Mouse (Mus musculus) hindbrain, embryonic 11.5 days (tissue): ENCODE measurements at regions not wholly inside any gene's neighbourhood (a gene's known extent, or its start where the extent isn't known, plus 50 kb on each side); places are given as distances from the start of the nearest gene placed in this dataset.

Experiments
- ATAC-seq: fragments of 200-750 bp; cut with Nextera tagmentation; 2 replicates; pipeline ENCODE4 v1.8.0; 2017; ENCODE audit warnings: mild to moderate bottlenecking, moderate TSS enrichment, moderate library complexity; ENCODE audit not compliant: low FRiP score
- DNase-seq: peaks from one replicate; pipeline ENCODE4 v3.0.0-alpha.2; 2015; ENCODE audit warnings: low spot score
- H3K27ac ChIP-seq: fragments of 300-500 bp; sonication (generic); 2 replicates; pipeline ENCODE4 v1.5.1; 2014; ENCODE audit warnings: mild to moderate bottlenecking, low read depth, low read length
- H3K27me3 ChIP-seq: fragments of 300-500 bp; sonication (generic); 2 replicates; pipeline ENCODE4 v1.6.1; 2014; ENCODE audit warnings: mild to moderate bottlenecking, low read length, moderate library complexity, mixed read lengths; ENCODE audit not compliant: control insufficient read depth, insufficient read depth
- H3K36me3 ChIP-seq: fragments of 300-500 bp; sonication (generic); 2 replicates; pipeline ENCODE4 v1.6.1; 2014; ENCODE audit warnings: mild to moderate bottlenecking, low read length, moderate library complexity, mixed read lengths; ENCODE audit not compliant: control insufficient read depth, insufficient read depth
- H3K4me1 ChIP-seq: fragments of 300-500 bp; sonication (generic); replicated peaks from 2 replicates; pipeline ENCODE4 v1.6.1; 2014; ENCODE audit warnings: low read length, mixed read lengths; ENCODE audit not compliant: control insufficient read depth, insufficient read depth
- H3K4me2 ChIP-seq: fragments of 300-500 bp; sonication (generic); replicated peaks from 2 replicates; pipeline ENCODE4 v1.6.1; 2014; ENCODE audit warnings: mild to moderate bottlenecking, low read depth, low read length
- H3K4me3 ChIP-seq: fragments of 300-500 bp; sonication (generic); 2 replicates; pipeline ENCODE4 v1.5.1; 2014; ENCODE audit warnings: low read depth, low read length
- H3K9ac ChIP-seq: fragments of 300-500 bp; sonication (generic); 2 replicates; pipeline ENCODE4 v1.6.1; 2014; ENCODE audit warnings: low read depth, low read length
- H3K9me3 ChIP-seq: fragments of 300-500 bp; sonication (generic); 2 replicates; pipeline ENCODE4 v1.6.1; 2016; ENCODE audit warnings: low read length; ENCODE audit not compliant: control insufficient read depth
- WGBS: fragments of 180-500 bp; shearing (Covaris S2); extraction: QIAGEN DNeasy Blood & Tissue Kit; methylation state at CpG from one replicate; pipeline ENCODE4 v1.1.7; 2014; 5-methylcytosine and 5-hydroxymethylcytosine counted together

DNA sequence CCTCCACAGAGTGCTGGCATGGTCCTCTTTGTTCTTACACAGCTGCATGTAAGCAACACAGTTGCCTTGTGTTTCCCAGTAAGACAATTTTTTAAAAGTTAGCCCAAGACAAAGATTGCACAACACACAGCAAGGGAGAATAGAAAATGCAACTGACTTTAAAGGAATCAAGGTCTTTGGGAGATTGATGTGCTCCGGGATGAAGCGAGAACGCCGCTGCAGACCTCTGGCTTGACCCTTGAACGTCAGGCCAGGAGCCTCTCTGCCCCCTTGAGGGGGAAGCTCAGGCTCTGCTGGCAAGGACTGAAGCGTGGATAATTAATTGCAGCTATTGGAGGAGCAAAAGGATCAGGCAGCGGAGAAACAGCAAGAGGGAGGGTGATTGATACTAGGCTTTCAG, 336.4 kb downstream of the Tcerg1l start:
- no peak overlapping the region for H3K4me2 ChIP-seq
- H3K36me3 ChIP-seq = no peaks in the 10 kb centered on the region
- DNase-seq (peak; percentile 35), ATAC-seq (no peak)
- WGBS = 11% methylated on average over 7 of the region's 7 CpGs
- no peaks in the 10 kb centered on the region for H3K4me1 ChIP-seq
- H3K27ac ChIP-seq = no peak overlapping the region; the same call in 1 of the 2 replicates
- H3K27me3 ChIP-seq = no peaks in the 10 kb centered on the region
- no peak overlapping the region for H3K9ac ChIP-seq
- no peak overlapping the region for H3K4me3 ChIP-seq
- H3K9me3 ChIP-seq = no peaks in the 10 kb centered on the region

- Histone ChIP-seq H3K4me2 (no peak overlapping the region), H3K27ac (no peak overlapping the region), H3K27me3 (no peaks in the 10 kb centered on the region), H3K4me3 (no peak overlapping the region), H3K9ac (no peak overlapping the region), H3K36me3 (no peaks in the 10 kb centered on the region), H3K9me3 (no peaks in the 10 kb centered on the region), H3K4me1 (no peaks in the 10 kb centered on the region)
- DNase-seq = no peak
- no peak for ATAC-seq
- 78% methylated on average over 4 of the region's 4 CpGs for WGBS
These were observed 330.6 kb downstream of the Tcerg1l start for GRCm38 (mm10) chr7:138066921-138067320.

DNA sequence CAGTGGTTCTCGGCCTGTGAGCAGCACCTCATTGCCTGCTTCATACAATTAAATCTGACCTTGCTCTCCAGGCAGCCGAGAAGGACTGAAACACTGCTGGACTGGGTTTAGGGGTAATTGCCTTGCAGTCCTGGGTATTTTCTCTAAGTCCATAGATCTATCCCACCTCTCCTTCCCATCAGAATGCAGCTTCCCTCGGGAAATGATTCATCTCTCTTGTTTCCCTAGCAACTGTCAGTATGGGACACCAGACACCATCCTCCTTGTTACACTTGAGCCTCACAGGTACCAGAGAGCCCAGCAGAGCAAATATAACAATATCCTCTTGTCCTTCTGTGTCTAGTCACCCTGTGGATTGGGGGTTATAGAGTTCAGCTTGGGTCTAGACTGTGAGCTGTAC, 322.3 kb downstream of the Tcerg1l start:
- WGBS = 72% methylated on average over 3 of the region's 3 CpGs
- H3K4me3 ChIP-seq = no peak overlapping the region

GRCm38 (mm10) chr7:138083980-138084379, 313.6 kb downstream of the Tcerg1l start:
- no peak overlapping the region for H3K4me3 ChIP-seq
- H3K27me3 ChIP-seq = no peaks in the 10 kb centered on the region
- no peak overlapping the region for H3K9ac ChIP-seq
- no peaks in the 10 kb centered on the region for H3K9me3 ChIP-seq
- no peak overlapping the region for H3K27ac ChIP-seq
- WGBS = 16% methylated on average over 5 of the region's 5 CpGs
- H3K36me3 ChIP-seq = no peaks in the 10 kb centered on the region
- no peaks in the 10 kb centered on the region for H3K4me1 ChIP-seq
- ATAC-seq = no peak
- peak; percentile 91 for DNase-seq
- no peak overlapping the region for H3K4me2 ChIP-seq

More for the DNA sequence above, 322.3 kb downstream of the Tcerg1l start:
- Histone ChIP-seq H3K4me1 (no peaks in the 10 kb centered on the region), H3K27ac (no peak overlapping the region), H3K9ac (no peak overlapping the region), H3K27me3 (no peaks in the 10 kb centered on the region), H3K9me3 (no peaks in the 10 kb centered on the region), H3K36me3 (no peaks in the 10 kb centered on the region), H3K4me2 (no peak overlapping the region)
- ATAC-seq (no peak), DNase-seq (no peak)

- ATAC-seq (no peak), DNase-seq (peak; percentile 2)
- Histone ChIP-seq H3K27ac (no peak overlapping the region), H3K4me3 (no peak overlapping the region), H3K9ac (no peak overlapping the region), H3K9me3 (no peaks in the 10 kb centered on the region), H3K4me2 (no peak overlapping the region), H3K27me3 (no peaks in the 10 kb centered on the region), H3K36me3 (no peaks in the 10 kb centered on the region), H3K4me1 (no peaks in the 10 kb centered on the region)
- 73% methylated on average over 7 of the region's 7 CpGs for WGBS
These were observed 289.9 kb downstream of the Tcerg1l start for GRCm38 (mm10) chr7:138107471-138108210.

DNA sequence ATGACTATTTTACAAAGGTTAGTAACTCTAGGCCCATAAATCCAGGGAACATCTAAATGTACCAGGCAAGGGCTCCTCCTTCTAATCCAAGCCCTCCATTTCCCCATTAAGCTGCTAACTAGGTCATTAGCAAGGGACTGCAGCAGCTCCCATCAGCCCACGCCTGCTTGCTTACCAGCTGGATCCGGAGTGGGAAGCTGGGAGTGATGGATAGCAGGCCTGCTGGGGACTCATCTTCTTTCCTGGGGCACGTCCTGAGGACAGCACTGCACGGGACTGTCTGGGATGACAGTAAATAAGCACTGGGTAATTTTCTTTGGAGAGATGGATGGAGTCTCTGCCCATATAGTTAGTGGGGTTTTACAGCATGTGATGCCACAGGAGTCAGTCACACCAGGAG, 276.0 kb downstream of the Tcerg1l start:
- Histone ChIP-seq H3K4me2 (no peak overlapping the region), H3K9me3 (no peaks in the 10 kb centered on the region), H3K27ac (no peak overlapping the region), H3K9ac (no peak overlapping the region), H3K27me3 (no peaks in the 10 kb centered on the region), H3K4me3 (no peak overlapping the region), H3K36me3 (no peaks in the 10 kb centered on the region), H3K4me1 (no peaks in the 10 kb centered on the region)
- DNase-seq = peak; percentile 35
- 0 out of 2 replicates have a peak, but pooled peaks have one; percentile 45 for ATAC-seq
- 24% methylated on average over 4 of the region's 4 CpGs for WGBS

DNA sequence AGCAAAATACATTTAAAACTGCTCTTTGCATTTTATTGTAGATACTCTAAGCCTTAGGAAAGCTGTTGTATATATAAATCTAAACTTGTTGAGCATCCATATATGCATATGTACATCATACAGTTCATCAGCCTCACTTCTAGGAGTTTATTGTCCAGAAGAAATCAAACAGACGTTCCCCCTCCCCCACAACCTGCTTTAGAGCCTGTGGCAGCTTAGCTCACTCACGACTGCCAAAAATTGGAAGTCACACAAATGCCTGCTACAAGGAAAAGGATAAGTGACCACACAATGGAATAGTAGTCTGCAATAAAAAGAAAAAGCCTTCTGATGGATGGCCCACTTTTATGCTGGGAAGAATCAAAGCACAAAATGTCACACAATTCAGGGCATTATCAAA, 267.8 kb downstream of the Tcerg1l start:
- H3K4me3 ChIP-seq = no peak overlapping the region
- H3K9ac ChIP-seq = no peak overlapping the region
- DNase-seq = no peak
- 61% methylated on average over 2 of the region's 2 CpGs for WGBS
- no peaks in the 10 kb centered on the region for H3K4me1 ChIP-seq
- no peaks in the 10 kb centered on the region for H3K27me3 ChIP-seq
- no peak overlapping the region for H3K4me2 ChIP-seq
- H3K27ac ChIP-seq = no peak overlapping the region
- no peak for ATAC-seq
- no peaks in the 10 kb centered on the region for H3K36me3 ChIP-seq
- no peaks in the 10 kb centered on the region for H3K9me3 ChIP-seq

- Histone ChIP-seq H3K4me2 (no peak overlapping the region), H3K9me3 (no peaks in the 10 kb centered on the region), H3K36me3 (no peaks in the 10 kb centered on the region), H3K9ac (no peak overlapping the region), H3K4me1 (no peaks in the 10 kb centered on the region), H3K27me3 (no peaks in the 10 kb centered on the region), H3K27ac (no peak overlapping the region), H3K4me3 (no peak overlapping the region)
- no peak for DNase-seq
- no peak for ATAC-seq
- 89% methylated on average over 6 of the region's 6 CpGs for WGBS
These were observed 264.1 kb downstream of the Tcerg1l start for GRCm38 (mm10) chr7:138133427-138133826.

GRCm38 (mm10) chr7:138137934-138138333, 259.6 kb downstream of the Tcerg1l start:
- Histone ChIP-seq H3K4me3 (no peak overlapping the region), H3K9ac (no peak overlapping the region), H3K4me1 (no peaks in the 10 kb centered on the region), H3K27me3 (no peaks in the 10 kb centered on the region), H3K4me2 (no peak overlapping the region), H3K9me3 (no peaks in the 10 kb centered on the region), H3K27ac (no peak overlapping the region), H3K36me3 (no peaks in the 10 kb centered on the region)
- 63% methylated on average over 1 of the region's 1 CpGs for WGBS
- DNase-seq (no peak), ATAC-seq (no peak)
